Mouse (Mus musculus) layer of hippocampus, adult 18-20 months (tissue): Measurements from ENCODE around the gene Prr32. TPM values are rescaled to one million over a fixed set of nuclear protein-coding genes. Genes with fewer than 3 reads are reported as not detected.

Experiments used
- DNase-seq, 2 experiments: peaks; one replicate each; pipeline ENCODE4 v3.0.0; 2022; ENCODE audit warnings: low spot score in 2 of 2
- long read RNA-seq: library from polyadenylated mRNA; stranded (forward); transcript quantifications from one replicate; pipeline ENCODE4 v2.0.0, GENCODE M21; 2021
- total RNA-seq, 2 experiments: library from RNA; stranded (reverse); gene quantifications; 2 replicates each; pipeline ENCODE4 v1.2.3; 2021

Prr32 gene
- total RNA-seq, result under 1 TPM; 0.30 to 0.57 TPM
- long read RNA-seq, result 0 reads

DNA sequence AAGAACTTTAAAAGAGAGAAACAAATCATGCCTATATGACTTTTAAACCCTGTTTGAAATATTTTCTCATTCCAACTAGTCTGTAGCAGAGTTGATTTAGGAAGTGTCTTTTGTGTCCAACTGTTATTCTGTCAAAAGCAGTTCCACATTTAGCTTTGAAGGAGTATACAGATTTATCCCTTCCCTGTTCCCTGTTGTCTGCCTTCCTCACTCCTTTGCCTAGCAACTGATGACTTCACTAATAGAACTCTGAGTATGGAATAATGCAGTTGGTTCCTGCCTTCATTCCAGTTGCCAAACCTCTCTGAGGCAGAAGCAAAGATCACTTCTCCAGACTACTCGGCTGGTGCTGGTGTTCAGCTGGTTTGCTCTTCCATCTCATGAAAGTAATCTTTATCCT, at the start of gene Prr32:
Gene Prr32 (plus strand): TSS at position 301 of the 400 bp plus-strand sequence.
- no peak for DNase-seq
